Mouse (Mus musculus): ENCODE measurements around the gene Ostn. TPM values are rescaled to one million over a fixed set of nuclear protein-coding genes. Genes with fewer than 3 reads are reported as not detected.
"Not testable (repeated sequence)": the region's sequence is repeated elsewhere in the genome, so short reads cannot be mapped to it uniquely, and the experiment has no call there.

Gene Ostn
- total RNA-seq (2014; fragmentation: Nextera tagmentation) = not detected in 2 replicates
- total RNA-seq (2017) = not detected in 2 replicates
- polyA plus RNA-seq (2012) = not detected in 2 replicates

DNA sequence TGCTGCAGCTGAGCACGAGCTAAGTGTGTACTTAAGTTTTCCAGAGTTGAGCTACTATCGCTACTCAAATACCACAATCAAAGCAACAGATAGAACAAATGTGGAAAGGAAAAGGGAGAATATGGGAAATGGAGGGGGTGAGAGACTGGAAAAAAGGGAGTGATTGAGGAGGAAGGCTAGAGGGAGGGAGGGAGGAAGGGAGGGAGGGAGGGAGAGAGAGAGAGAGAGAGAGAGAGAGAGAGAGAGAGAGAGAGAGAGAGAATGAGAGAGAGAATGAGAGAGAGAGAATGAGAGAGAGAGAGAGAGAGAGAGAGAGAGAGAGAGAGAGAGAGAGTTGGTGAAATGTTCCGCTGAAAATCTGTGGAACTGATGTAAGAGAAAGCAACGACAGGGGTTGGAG, at the start of gene Ostn:
TSS of gene Ostn (plus strand) at position 301 of the 400 bp plus-strand sequence.
- H3K36me3 ChIP-seq (replicated peaks); DNase-seq (ENCODE audit: low spot score); H3K27me3 ChIP-seq (ENCODE audit: insufficient read depth, low read length); H3K4me3 ChIP-seq (ENCODE audit: low read depth, low read length); H3K4me1 ChIP-seq (ENCODE audit: insufficient read depth, low read depth, low read length); ATAC-seq (ENCODE audit: extremely low read depth, insufficient number of reproducible peaks, low FRiP score, poor library complexity, severe bottlenecking); H3K9me3 ChIP-seq (replicated peaks): not testable (repeated sequence)

- DNase-seq (ENCODE audit: low spot score) (no peak), ATAC-seq (ENCODE audit: extremely low read depth, insufficient number of reproducible peaks, low FRiP score, poor library complexity, severe bottlenecking) (no peak)
- no peaks in the 10 kb centered on the region for H3K27me3 ChIP-seq (ENCODE audit: insufficient read depth, low read length)
- no peaks in the 10 kb centered on the region for H3K36me3 ChIP-seq (replicated peaks)
- no peak overlapping the region for H3K4me3 ChIP-seq (ENCODE audit: low read depth, low read length)
- H3K9me3 ChIP-seq (replicated peaks) = no peaks in the 10 kb centered on the region
- no peaks in the 10 kb centered on the region for H3K4me1 ChIP-seq (ENCODE audit: insufficient read depth, low read depth, low read length)
- TF ChIP-seq CTCF (IDR thresholded peaks at IDR 0.05; ENCODE audit: low read depth, low read length) (no peak), POLR2AphosphoS5 (IDR thresholded peaks at IDR 0.05; ENCODE audit: insufficient replicate concordance, low read depth, low read length) (no peak)
These were observed 38.5 kb upstream of the Ostn start for GRCm38 (mm10) chr16:27268748-27269147.

DNA sequence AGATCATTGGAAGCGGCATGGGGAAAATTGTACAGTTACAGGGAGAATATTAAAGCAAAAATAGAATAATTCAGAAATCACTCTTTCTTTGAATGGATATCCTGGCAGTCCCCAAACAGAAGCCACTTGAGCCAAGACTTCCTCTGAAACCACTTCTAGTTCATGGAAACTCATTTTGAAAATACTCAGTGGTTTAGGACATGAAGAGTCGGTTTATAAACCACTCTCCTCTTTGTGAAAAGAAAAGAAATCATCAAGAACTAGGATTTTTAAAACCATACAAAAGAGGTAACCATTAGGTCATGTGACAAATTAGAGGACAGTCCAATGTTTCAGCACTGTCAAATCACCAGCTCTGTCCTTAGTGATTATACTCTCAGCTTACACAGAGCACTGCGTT, 19.9 kb upstream of the Ostn start:
- no peaks in the 10 kb centered on the region for H3K27me3 ChIP-seq (ENCODE audit: insufficient read depth, low read length)
- no peak for DNase-seq (ENCODE audit: low spot score)
- ATAC-seq (ENCODE audit: extremely low read depth, insufficient number of reproducible peaks, low FRiP score, poor library complexity, severe bottlenecking) = no peak
- H3K4me1 ChIP-seq (ENCODE audit: insufficient read depth, low read depth, low read length) = no peaks in the 10 kb centered on the region
- H3K9me3 ChIP-seq (replicated peaks) = no peaks in the 10 kb centered on the region
- H3K36me3 ChIP-seq (replicated peaks) = no peaks in the 10 kb centered on the region
- H3K4me3 ChIP-seq (ENCODE audit: low read depth, low read length) = no peak overlapping the region
- TF ChIP-seq CTCF (IDR thresholded peaks at IDR 0.05; ENCODE audit: low read depth, low read length) (no peak), GATA2 (IDR thresholded peaks at IDR 0.05; ENCODE audit: borderline replicate concordance, low read depth, low read length) (no peak), POLR2AphosphoS5 (IDR thresholded peaks at IDR 0.05; ENCODE audit: insufficient replicate concordance, low read depth, low read length) (no peak), GATA1 (IDR thresholded peaks at IDR 0.05; ENCODE audit: borderline replicate concordance, low read length) (no peak), TAL1 (conservative IDR thresholded peaks at IDR 0.05; ENCODE audit: low read depth, low read length) (no peak)

DNA sequence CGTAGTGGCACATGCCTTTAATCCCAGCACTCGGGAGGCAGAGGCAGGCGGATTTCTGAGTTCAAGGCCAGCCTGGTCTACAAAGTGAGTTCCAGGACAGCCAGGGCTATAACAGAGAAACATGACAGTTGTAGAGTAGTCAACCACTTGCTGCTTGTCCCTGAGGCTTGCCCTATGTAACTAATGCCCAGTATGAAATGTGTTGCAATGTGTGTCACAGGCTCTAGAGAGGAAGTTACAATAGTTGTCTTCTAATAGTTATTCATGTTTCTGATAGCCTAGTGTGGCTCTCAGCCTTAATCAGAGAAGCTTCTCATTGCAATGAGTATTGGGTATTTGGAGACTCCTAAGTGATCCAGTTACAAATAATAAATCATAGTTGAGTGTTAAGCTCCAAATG, 10.8 kb upstream of the Ostn start:
- Histone ChIP-seq H3K4me3 (ENCODE audit: low read depth, low read length) (no peak overlapping the region), H3K36me3 (replicated peaks) (no peaks in the 10 kb centered on the region), H3K9me3 (replicated peaks) (no peaks in the 10 kb centered on the region), H3K27me3 (ENCODE audit: insufficient read depth, low read length) (no peaks in the 10 kb centered on the region), H3K4me1 (ENCODE audit: insufficient read depth, low read depth, low read length) (no peaks in the 10 kb centered on the region)
- no peak for DNase-seq (ENCODE audit: low spot score)
- ATAC-seq (ENCODE audit: extremely low read depth, insufficient number of reproducible peaks, low FRiP score, poor library complexity, severe bottlenecking) = no peak
- TF ChIP-seq TAL1 (conservative IDR thresholded peaks at IDR 0.05; ENCODE audit: low read depth, low read length) (no peak), GATA2 (IDR thresholded peaks at IDR 0.05; ENCODE audit: borderline replicate concordance, low read depth, low read length) (no peak), GATA1 (IDR thresholded peaks at IDR 0.05; ENCODE audit: borderline replicate concordance, low read length) (no peak)

DNA sequence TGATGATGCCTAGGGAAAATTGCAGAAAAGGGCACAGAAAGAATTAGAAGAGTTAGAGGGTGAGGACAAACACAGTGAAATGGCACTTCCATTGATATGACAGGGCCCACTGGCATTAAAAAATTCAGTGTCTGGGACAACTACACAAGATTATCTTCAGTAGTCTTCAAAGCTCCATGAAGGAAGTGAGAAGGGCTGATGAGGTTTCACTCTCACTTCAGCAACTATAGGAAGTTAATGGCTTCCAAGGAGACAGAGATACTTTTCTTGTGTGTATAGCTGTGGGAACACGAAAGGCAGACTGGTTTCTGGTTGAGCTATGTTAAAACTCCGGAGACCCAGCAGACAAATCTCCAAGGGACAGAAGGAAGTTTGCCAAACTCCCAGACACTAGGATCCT, 10.4 kb upstream of the Ostn start:
- no peaks in the 10 kb centered on the region for H3K4me1 ChIP-seq (ENCODE audit: insufficient read depth, low read depth, low read length)
- no peak overlapping the region for H3K4me3 ChIP-seq (ENCODE audit: low read depth, low read length)
- H3K36me3 ChIP-seq (replicated peaks) = no peaks in the 10 kb centered on the region
- no peaks in the 10 kb centered on the region for H3K27me3 ChIP-seq (ENCODE audit: insufficient read depth, low read length)
- DNase-seq (ENCODE audit: low spot score) (no peak), ATAC-seq (ENCODE audit: extremely low read depth, insufficient number of reproducible peaks, low FRiP score, poor library complexity, severe bottlenecking) (no peak)
- TF ChIP-seq TAL1 (conservative IDR thresholded peaks at IDR 0.05; ENCODE audit: low read depth, low read length) (no peak), GATA1 (IDR thresholded peaks at IDR 0.05; ENCODE audit: borderline replicate concordance, low read length) (no peak), POLR2AphosphoS5 (IDR thresholded peaks at IDR 0.05; ENCODE audit: insufficient replicate concordance, low read depth, low read length) (no peak), CTCF (IDR thresholded peaks at IDR 0.05; ENCODE audit: low read depth, low read length) (no peak), GATA2 (IDR thresholded peaks at IDR 0.05; ENCODE audit: borderline replicate concordance, low read depth, low read length) (no peak)
- no peaks in the 10 kb centered on the region for H3K9me3 ChIP-seq (replicated peaks)

DNA sequence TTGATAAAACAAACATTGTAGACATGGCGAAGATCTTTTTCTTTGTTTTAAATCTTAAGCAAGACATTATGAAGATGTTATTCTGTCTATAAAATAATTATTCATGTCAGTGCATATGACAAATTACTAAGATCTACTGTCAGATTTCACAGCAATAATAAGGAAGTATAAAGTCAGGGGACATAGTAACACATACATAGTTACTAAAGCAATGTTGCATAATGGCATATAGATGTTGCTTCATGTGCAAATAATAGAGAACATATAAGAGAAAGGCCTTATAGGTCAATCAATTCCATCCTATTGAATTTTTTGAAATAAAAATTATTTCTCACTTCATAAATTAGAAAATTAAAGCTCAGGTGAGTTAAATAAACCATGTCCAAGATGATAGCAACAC, 11.8 kb downstream of the Ostn start:
- Histone ChIP-seq H3K27me3 (ENCODE audit: insufficient read depth, low read length) (peaks cover 3% of the 10 kb centered on the region; the same call in 1 of the 2 replicates), H3K9me3 (replicated peaks) (no peaks in the 10 kb centered on the region), H3K4me3 (ENCODE audit: low read depth, low read length) (no peak overlapping the region), H3K4me1 (ENCODE audit: insufficient read depth, low read depth, low read length) (no peaks in the 10 kb centered on the region), H3K36me3 (replicated peaks) (no peaks in the 10 kb centered on the region)
- ATAC-seq (ENCODE audit: extremely low read depth, insufficient number of reproducible peaks, low FRiP score, poor library complexity, severe bottlenecking) (no peak), DNase-seq (ENCODE audit: low spot score) (no peak)
- TF ChIP-seq GATA1 (IDR thresholded peaks at IDR 0.05; ENCODE audit: borderline replicate concordance, low read length) (no peak), CTCF (IDR thresholded peaks at IDR 0.05; ENCODE audit: low read depth, low read length) (no peak), POLR2AphosphoS5 (IDR thresholded peaks at IDR 0.05; ENCODE audit: insufficient replicate concordance, low read depth, low read length) (no peak), TAL1 (conservative IDR thresholded peaks at IDR 0.05; ENCODE audit: low read depth, low read length) (no peak), GATA2 (IDR thresholded peaks at IDR 0.05; ENCODE audit: borderline replicate concordance, low read depth, low read length) (no peak)

DNA sequence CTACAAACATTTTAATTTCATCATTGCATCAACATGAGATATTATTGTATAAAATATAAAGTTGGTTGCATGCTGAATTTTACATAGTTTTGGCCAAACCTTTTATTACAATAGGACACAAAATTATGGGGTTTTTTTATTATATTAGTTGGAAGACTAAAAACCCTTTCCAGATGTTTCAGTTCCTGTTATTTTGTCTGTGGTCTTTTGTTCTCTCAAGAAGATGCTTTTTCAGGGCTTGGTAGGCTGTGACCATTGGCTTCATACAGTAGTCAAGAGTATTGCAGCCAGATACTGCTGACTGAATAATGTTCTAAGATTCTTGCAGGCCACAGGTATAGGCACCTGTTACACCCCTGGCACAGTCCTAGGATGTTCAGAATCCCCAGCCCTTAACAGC, 14.8 kb downstream of the Ostn start:
- no peak for DNase-seq (ENCODE audit: low spot score)
- H3K4me1 ChIP-seq (ENCODE audit: insufficient read depth, low read depth, low read length) = no peaks in the 10 kb centered on the region
- no peaks in the 10 kb centered on the region for H3K27me3 ChIP-seq (ENCODE audit: insufficient read depth, low read length)
- H3K36me3 ChIP-seq (replicated peaks) = no peaks in the 10 kb centered on the region
- H3K4me3 ChIP-seq (ENCODE audit: low read depth, low read length) = no peak overlapping the region
- ATAC-seq (ENCODE audit: extremely low read depth, insufficient number of reproducible peaks, low FRiP score, poor library complexity, severe bottlenecking) = no peak
- H3K9me3 ChIP-seq (replicated peaks) = no peaks in the 10 kb centered on the region
- TF ChIP-seq GATA1 (IDR thresholded peaks at IDR 0.05; ENCODE audit: borderline replicate concordance, low read length) (no peak), CTCF (IDR thresholded peaks at IDR 0.05; ENCODE audit: low read depth, low read length) (no peak), GATA2 (IDR thresholded peaks at IDR 0.05; ENCODE audit: borderline replicate concordance, low read depth, low read length) (no peak), POLR2AphosphoS5 (IDR thresholded peaks at IDR 0.05; ENCODE audit: insufficient replicate concordance, low read depth, low read length) (no peak), TAL1 (conservative IDR thresholded peaks at IDR 0.05; ENCODE audit: low read depth, low read length) (no peak)
